Mouse (Mus musculus): ENCODE measurements around the gene Vtn.
"Not testable (repeated sequence)": the region's sequence is repeated elsewhere in the genome, so short reads cannot be mapped to it uniquely, and the experiment has no call there.

Gene Vtn

DNA sequence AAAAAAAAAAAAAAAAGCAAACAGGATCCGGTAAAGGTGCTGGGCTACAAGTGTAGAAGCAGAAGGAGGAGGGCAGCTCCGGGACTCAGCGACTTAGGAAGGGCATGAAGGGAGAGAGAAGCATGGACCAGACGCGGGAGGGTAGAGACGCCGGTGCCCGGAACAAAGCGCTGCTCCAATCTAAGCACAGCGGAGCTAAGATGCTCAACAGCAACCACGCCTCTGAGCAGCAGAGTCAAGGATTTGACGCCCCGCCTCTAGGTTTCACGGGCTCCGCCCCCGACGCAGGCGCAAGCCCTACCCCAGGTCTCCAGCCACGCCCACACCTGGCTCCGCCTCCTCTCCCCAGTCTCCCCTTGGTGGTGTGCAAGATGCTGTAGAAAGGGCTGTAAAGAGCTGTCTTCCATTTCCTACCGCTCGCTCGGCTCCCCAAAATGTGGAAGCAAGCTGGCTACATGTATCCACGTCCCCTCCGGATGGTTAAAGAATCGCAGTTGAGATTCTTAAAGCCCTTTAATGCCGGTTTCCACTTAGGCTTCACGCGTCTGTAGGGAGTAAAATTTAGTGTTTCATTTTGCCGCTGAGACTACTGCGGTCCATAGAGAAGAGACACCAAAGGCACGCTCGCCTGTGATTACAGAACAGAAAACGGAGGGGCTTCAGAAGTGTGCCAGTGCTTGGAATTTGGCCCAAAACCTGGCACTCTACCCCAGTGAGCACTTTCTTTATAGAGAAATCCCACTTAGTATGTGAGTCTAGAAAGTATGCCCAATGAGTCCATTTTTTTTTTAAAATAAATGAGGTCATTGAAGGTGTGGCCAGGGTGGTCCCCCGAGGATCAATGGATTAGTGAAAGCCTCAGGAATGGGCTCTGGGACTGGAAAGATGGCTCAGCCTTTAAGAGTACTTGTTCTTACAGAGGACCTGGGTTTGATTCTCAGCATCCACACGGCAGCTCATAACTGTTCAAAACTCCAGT is 1.1 kb upstream of the Vtn start, which contains the start of gene Sarm1:
TSS of gene Sarm1 (minus strand) at position 211 of the 979 bp plus-strand sequence.
- peak; percentile 88 to 92 for DNase-seq (ENCODE audit: low spot score in 2 of 2)

DNA sequence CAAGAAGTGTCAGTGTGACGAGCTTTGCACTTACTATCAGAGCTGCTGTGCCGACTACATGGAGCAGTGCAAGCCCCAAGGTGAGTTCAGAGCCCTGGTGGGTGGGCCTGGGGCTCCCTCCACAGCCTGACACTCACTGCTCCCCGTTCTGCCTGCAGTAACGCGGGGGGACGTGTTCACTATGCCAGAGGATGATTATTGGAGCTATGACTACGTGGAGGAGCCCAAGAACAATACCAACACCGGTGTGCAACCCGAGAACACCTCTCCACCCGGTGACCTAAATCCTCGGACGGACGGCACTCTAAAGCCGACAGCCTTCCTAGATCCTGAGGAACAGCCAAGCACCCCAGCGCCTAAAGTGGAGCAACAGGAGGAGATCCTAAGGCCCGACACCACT is 652 bp downstream of the Vtn start:
- no peak for DNase-seq (ENCODE audit: low spot score in 2 of 2)

DNA sequence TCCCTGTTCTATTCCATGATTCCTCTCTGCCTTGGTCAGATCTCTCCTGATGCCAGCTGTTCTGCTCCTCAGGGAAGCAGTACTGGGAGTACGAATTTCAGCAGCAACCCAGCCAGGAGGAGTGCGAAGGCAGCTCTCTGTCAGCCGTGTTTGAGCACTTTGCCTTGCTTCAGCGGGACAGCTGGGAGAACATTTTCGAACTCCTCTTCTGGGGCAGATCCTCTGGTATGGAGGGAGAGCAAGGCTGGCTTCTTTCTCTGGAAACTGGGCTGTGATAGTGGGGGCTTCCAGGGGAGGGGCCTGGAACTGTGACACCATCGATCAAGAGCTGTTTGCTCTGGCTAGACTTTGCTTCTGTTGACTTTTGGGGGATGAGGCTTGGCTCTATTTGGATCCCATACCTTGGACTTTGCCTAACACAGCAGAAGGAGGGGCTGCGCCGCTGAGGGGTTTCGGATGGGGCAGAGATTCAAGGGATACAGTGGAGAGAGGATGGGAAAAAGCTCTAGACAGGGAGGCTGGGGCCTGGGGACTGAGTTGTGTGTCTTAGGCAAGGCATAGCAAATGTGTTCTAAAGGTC is 1.8 kb downstream of the Vtn start:
- DNase-seq (ENCODE audit: low spot score in 2 of 2) = no peak

DNA sequence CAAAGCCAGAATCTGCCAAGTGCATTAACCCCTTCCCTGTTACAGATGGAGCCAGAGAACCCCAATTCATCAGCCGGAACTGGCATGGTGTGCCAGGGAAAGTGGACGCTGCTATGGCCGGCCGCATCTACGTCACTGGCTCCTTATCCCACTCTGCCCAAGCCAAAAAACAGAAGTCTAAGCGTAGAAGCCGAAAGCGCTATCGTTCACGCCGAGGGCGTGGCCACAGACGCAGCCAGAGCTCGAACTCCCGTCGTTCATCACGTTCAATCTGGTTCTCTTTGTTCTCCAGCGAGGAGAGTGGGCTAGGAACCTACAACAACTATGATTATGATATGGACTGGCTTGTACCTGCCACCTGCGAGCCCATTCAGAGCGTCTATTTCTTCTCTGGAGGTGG is 2.6 kb downstream of the Vtn start:
- no peak for DNase-seq (ENCODE audit: low spot score in 2 of 2)

DNA sequence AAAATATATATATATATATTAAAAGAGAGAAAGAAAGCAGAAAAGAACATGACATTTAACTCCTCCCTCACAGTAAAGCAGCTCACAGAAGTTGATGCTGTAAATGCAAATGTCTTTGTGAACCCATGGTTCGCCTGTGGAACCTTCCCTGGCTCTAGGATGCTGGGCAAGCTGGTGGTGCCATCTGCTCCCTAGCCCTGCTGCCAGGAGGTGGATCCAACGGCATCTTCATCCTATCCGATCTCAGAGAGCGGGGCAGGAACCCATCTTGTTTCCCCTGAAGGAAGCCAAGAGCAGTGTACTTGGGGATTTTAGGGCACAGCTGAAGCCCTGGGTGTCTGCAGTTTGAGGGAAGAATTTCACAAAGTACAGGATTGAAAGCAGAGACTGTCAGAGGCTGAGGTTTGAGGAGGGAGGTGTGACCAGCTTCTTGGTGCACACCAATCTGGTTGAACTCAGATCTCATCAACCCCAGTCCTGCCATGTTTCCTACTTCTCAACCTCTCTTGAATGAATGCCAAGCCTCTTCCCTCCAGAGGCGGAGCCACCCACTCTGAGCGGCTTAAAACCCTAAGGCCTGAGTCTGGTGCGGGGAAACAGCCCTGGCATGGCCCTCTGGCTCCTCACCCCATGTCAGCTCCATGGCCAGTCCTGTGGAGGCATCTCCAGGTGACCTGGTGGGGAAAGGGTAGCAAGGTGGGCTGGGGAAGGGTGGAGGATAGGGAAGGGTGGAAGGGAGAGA is 4.2 kb downstream of the Vtn start, which contains the start of gene Sebox:
TSS of gene Sebox (plus strand) at position 539 of the 742 bp plus-strand sequence.
- DNase-seq (ENCODE audit: low spot score in 2 of 2) = no peak

DNA sequence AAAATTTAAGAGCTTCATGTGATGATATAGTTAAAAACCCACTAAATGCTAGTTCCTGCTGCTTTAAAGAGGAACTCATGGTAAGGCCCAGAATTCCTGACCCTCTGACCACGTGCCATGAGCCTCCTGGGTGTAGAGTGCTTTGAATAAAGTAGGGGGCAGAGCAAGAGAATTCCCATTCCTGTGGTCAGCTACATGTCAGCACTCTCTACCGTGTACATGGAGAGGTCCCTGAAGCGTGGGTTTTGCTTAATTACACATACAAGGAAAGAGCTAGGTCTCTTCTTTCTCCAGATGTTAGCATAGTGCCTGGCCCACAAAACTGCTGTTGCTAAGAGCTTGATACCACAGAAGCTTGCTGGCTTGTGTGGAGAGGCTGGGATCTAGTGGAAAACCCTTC is 6.5 kb downstream of the Vtn start:
- DNase-seq (ENCODE audit: low spot score in 2 of 2) = no peak

DNA sequence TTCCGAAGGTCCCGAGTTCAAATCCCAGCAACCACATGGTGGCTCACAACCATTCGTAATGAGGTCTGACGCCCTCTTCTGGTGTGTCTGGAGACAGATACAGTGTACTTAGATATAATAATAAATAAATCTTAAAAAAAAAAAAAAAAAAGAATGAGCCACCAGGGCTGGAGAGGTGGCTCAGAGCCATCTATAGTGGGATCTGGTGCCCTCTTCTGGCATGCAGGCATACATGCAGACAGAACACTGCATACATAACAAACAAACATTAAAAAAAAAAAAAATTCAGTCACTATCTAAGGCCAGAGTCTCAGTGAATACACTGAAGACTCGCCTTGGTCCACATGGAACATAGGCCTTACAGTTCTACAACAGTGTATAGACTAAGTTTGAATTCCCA is 10.3 kb downstream of the Vtn start:
- DNase-seq (ENCODE audit: low spot score in 2 of 2) = no peak

DNA sequence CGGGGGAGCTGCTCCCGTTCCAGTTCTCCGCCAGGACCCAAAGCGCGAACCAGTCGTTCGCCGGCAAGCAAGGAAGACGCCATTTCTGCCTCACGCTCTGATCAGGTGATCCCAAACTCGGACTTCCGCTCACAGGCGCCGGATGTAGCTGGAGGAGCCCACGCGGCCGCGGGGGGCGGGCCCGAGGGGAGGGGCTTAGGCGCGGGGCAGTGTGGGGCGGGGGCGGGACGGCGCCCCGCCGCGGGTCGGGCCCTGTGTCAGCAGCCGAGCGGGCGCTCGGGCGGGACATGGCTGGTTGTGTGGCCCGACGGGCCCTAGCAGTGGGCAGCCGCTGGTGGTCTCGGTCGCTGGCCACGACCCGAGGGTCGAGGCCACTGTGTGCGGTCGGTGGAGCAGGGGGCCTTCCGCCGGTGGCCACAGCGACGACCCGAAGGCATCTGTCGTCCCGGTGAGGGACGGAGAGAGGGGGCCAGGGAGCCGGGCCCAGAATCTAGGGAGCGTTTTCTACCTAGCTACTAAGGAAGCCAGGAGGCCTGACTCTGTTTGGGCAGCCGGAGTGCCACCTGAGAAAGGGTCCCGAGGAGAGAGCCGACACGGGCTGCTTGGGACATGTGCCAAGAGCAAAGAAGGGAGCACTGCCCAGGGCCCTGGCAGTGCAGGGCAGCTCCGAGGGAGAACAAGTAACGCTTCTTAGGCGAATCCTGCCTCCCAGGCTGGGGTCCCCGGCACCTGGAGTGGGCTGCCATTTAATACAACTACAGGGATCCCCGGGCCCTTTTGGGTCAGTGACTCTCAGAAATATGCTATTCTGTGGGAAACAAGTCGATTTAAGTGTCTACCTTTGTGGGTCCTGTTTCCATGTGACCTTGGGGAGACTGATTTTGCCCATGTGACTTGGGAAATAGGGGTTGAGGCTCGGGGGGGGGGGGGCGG is 13.4 kb downstream of the Vtn start, which contains the start of the genes Tmem199 and Poldip2:
TSS of gene Tmem199 (minus strand) at position 148 of the 933 bp plus-strand sequence.
TSS of gene Poldip2 (plus strand) at position 169 of the 933 bp plus-strand sequence.
- DNase-seq (ENCODE audit: low spot score in 2 of 2) = peak; percentile 71 to 82

DNA sequence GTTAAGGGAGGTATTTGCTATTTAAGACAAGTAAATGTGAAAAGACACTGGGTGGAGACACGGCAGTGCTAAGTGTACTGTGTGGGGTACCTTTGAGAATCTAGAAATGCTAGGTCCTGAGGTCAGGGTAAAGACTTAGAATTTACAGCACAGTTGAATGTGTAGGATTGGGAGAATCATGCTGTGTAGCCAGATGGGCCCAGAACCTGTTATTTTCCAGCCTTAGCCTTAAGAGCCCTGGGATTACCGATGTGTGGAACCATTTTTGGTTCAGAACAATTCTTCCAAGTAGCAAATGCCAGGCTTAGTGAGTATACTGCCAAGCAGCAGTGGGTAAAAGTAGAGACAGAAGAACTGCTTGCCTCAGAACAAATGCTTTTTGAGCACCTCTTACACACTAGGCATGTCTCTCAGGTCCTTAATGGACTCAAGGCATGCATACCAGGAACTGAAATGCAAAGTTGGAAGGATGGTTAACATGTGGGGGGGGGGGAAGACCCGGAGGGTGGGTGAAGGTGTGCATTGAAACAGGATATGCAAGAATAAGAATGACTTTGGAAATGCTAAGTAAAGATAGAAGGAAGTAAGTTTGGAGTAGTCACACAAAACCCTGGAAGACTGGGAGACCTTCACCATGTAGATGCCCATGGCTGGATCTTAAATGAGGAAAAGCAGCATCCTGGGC is 14.4 kb downstream of the Vtn start:
- DNase-seq (ENCODE audit: low spot score in 2 of 2) = no peak

DNA sequence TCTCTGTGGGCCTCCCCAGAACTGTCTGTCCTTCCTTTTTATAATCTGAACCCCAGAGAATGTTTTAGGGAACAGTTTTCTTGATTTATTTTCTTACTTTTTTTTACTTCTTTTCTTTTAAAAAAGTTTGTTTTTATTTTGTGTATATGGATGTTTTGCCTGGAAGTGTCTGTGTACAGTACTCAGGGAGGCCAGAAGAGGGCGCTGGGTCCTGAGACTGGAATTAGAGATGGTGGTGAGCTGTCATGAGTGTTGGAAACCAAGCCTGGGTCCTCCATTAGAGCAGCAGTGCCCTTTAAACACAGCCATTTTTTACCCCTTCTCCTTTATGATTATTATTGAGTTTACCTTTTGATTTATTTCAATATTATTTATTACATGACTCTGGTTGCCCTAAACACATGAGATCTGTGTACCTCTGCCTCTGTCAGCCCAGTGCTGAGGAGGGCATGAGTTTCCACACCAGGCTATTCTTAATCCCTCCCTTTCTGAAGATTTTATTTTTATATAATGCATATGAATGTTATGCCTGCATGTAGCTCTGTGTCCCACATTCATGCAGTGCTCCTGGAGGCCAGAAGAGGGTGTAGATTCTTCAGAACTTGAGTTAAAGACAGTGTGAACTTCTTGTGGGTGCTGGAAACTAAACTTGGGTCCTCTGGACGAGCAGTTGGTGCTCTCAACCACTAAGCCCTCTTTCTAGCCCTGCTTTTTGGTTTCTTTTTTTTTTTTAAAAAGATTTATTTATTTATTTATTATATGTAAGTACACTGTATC is 16.8 kb downstream of the Vtn start:
- DNase-seq (ENCODE audit: low spot score in 2 of 2) = no peak

DNA sequence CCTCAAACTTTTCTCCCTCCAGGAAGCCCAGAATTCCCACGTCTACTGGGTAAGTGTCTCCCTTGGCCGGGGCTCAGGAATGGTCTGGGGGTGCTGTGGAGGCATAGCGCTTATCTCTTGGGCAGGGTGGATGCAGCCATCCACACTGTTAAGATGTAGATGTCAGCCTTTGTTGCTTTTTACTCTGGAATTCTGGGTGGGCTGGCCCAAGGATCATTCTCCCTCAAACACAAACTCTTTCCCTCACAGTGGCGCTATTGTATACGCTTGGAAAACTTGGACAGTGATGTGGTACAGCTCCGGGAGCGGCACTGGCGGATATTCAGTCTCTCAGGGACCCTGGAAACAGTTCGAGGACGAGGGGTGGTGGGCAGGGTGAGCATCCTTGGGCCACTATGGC is 20.0 kb downstream of the Vtn start:
- no peak for DNase-seq (ENCODE audit: low spot score in 2 of 2)

DNA sequence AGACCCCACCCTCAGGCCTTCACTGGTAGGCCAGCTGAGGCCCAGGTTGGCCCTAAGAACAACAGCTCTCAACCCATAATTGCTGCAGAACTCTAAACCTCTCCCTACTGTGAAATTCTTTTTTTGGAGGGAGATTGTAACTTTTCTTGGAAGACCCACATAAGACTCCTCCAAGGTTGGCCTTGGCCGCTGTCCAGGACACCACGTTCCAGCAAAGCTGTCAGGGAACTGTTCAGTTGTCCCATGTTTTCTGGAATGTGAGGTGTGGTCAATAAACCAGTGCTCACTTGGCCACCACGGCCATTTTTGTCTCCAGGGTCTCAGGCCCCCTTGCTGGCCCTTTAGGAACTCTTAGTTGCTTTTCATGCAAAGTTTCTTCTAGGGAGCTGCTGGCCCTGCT is 23.0 kb downstream of the Vtn start:
- DNase-seq (ENCODE audit: low spot score in 2 of 2) = no peak

DNA sequence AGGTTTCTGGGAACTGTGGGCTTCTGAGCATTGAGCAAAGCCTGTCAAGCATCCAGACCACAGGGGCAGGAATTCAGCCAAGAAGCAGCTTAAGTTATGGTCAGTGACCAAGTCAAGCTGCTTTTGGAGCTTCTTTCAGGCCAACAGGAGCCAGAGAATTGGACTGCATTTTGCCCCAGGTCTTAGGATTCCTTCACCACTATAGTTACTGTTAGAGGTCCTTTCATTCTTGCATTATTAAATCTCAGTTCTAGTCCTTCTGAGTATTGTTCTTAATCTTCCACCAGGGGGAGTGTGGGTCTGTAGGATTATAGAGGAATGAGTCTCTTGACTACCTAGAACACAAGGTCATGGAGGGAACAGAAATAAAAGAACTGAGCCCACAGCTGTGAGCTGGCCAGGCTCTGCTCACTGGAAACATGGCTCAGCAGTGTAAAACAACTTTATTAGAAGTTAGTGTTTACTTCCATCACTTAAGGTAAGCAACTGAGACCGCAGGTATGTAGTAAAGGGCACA is 23.6 kb downstream of the Vtn start:
- DNase-seq (ENCODE audit: low spot score in 2 of 2) = no peak

DNA sequence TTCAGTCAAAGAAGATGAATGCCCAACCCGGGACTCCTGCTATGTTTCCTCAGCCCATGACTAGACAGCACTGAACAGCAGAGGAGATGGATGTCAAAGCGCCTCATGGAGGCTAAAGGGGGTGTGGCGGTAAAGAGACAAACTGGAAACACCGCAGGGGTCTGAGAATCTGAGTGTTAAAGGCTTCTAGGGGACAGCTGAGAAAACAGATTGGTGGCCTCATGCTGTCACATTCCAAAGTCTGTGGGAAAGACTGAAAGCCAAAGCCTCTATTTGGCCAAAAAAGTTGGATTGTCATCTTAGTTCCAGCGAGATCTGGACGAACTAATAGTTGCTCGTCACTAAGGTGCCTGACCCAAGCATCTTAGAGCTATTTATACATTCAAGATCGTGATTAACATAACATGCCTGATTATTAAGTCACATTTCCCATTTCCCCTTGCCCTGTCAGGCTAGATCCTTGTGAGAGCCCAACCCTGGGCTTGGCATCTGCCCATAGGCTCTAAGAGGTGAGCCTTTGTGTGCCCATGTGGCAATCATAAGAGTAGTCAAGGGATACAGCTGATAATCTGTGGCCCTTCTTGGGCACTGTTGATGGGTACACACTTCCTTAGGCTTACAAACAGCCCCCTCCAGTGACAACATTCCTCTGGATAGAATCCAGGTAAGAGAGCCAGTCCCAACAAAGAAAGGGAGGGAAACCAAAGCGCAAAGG is 24.5 kb downstream of the Vtn start:
- no peak for DNase-seq (ENCODE audit: low spot score in 2 of 2)

DNA sequence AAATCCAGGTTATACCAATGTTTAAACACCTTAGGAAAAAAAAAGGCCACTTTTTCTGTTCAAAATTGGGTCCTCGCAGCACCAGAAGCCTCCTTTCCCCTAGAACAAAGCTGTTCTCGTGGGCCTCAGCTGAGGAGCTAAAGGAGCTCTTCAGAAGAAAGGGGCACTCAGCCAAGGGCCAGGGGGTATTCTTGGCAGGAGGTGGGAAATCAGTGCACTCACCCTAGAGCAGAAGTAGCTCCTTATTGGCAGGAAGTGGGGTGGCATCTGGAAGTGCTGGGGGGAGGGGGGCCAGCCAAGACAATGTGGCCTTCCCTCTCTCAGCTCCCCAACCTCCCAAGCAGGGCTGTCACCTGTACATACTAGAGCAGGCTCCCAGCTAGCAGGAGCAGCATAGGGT is 25.9 kb downstream of the Vtn start:
- no peak for DNase-seq (ENCODE audit: low spot score in 2 of 2)

DNA sequence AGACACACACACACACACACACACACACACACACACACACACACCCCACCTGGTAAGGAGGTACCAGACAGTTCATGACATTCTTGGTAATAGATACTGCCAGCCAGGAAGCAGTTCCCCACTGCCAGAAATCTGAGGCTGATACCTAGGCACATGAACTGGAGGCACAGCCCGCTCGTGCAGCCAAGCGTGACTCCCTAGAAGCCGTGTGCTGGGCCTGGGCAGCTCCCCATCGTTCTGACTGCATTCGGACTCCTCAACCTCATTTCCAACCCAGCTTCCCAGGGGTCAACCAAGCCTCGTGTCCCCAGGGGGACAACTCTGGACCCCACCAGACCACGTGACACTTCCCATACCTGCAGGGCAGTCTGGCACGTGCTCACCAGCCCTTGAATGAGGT is 29.8 kb downstream of the Vtn start:
- no peak for DNase-seq (ENCODE audit: low spot score in 2 of 2)

DNA sequence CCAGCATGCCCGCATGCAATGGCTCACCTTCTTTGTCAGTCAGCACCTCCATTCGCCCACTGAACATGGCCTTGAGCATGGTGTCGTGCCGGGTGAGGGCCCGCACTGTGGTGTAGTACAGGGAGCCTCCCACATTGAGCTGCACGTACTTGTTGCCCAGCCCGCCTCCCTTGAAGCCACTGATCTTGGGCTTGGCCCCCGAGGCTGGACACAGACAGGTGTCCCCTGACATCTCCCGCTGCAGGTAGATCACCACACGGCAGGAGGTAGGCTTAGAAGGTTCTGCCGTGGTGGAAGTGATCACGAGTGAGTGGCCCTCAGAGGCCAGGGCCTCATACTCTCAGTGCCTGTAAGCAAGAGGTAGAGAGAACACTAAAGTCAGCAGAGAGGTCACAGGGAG is 31.1 kb downstream of the Vtn start:
- no peak for DNase-seq (ENCODE audit: low spot score in 2 of 2)

DNA sequence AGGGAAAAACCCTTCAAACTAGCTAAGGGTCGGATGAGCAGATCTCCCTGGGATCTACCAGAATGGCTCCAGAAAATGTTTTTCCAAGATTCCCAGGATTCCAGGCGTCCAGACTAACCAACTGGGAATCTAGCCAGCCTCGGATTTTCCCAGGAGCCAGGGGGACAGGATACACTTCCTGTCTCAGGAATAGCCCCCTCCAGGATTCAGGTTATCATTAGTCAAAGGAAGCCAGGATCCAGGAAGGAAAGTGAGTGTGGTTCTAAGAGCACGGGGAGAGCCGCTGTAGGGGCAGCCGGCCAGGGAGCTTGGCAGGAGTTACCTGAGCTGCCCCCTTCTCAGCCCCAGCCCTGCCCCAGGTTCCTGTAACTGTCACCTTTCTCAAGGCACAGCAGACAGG is 32.2 kb downstream of the Vtn start:
- no peak for DNase-seq (ENCODE audit: low spot score in 2 of 2)

DNA sequence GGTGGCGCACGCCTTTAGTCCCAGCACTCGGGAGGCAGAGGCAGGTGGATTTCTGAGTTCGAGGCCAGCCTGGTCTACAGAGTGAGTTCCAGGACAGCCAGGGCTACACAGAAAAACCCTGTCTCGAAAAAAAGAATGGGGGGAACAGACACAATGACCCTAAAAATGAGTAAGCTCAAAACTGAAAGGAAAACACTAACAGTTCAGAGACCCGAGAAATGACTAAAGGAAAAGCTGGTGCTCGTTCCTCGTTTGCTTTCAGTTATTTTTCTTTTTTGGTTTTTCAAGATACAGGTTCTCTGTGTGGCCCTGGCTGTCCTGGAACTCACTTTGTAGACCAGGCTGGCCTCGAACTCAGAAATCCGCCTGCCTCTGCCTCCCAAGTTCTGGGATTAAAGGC is 32.6 kb downstream of the Vtn start:
- DNase-seq (ENCODE audit: low spot score in 2 of 2) = not testable (repeated sequence)
